Mouse (Mus musculus) testis, adult 2 months (tissue): ENCODE measurements at regions not wholly inside any gene's neighbourhood (a gene's known extent, or its start where the extent isn't known, plus 50 kb on each side); places are given as distances from the start of the nearest gene placed in this dataset.

Source experiments
- H3K27ac ChIP-seq: fragments of 200-500 bp; 2 replicates; pipeline ENCODE4 v1.5.1; 2012; ENCODE audit warnings: low read depth, low read length; ENCODE audit not compliant: control insufficient read depth, insufficient read depth
- H3K27me3 ChIP-seq: fragments of 200-500 bp; 2 replicates; pipeline ENCODE4 v1.6.1; 2012; ENCODE audit warnings: mild to moderate bottlenecking, low read length, moderate library complexity; ENCODE audit not compliant: control insufficient read depth, insufficient read depth
- H3K36me3 ChIP-seq: fragments of 200-500 bp; 2 replicates; pipeline ENCODE4 v1.6.1; 2012; ENCODE audit warnings: mild to moderate bottlenecking, low read length; ENCODE audit not compliant: control insufficient read depth, insufficient read depth
- H3K4me1 ChIP-seq: fragments of 200-500 bp; 2 replicates; pipeline ENCODE4 v1.6.1; 2012; ENCODE audit warnings: low read length; ENCODE audit not compliant: control insufficient read depth, insufficient read depth
- H3K4me3 ChIP-seq: fragments of 200-500 bp; 2 replicates; pipeline ENCODE4 v1.5.1; 2012; ENCODE audit warnings: low read depth, mild to moderate bottlenecking, low read length, moderate library complexity, mixed read lengths; ENCODE audit not compliant: control insufficient read depth
- CTCF ChIP-seq: fragments of 200-500 bp; IDR thresholded peaks from 2 replicates; pipeline ENCODE4 v1.5.1; 2012; ENCODE audit warnings: low read depth, mild to moderate bottlenecking, inconsistent platforms, low read length, moderate library complexity; ENCODE audit not compliant: control insufficient read depth, insufficient read depth, insufficient replicate concordance
- POLR2A ChIP-seq: fragments of 200-500 bp; IDR thresholded peaks from 2 replicates; pipeline ENCODE4 v1.6.1; 2012; ENCODE audit warnings: low read depth, mild to moderate bottlenecking, inconsistent platforms, low read length, moderate library complexity; ENCODE audit not compliant: control insufficient read depth

GRCm38 (mm10) chr13:5591837-5592555 lies 269.3 kb upstream of the Klf6 start:
- H3K27me3 ChIP-seq = no peaks in the 10 kb centered on the region
- H3K4me3 ChIP-seq = no peak overlapping the region
- H3K4me1 ChIP-seq = no peaks in the 10 kb centered on the region
- H3K36me3 ChIP-seq = no peaks in the 10 kb centered on the region
- no peak overlapping the region for H3K27ac ChIP-seq
- TF ChIP-seq CTCF (no peak), POLR2A (no peak)

- Histone ChIP-seq H3K36me3 (no peaks in the 10 kb centered on the region), H3K27ac (no peak overlapping the region), H3K27me3 (no peaks in the 10 kb centered on the region)
Observed at GRCm38 (mm10) chr13:5592556-5593061, 268.7 kb upstream of the Klf6 start.

GRCm38 (mm10) chr13:5601648-5602047 lies 259.6 kb upstream of the Klf6 start:
- H3K4me3 ChIP-seq = no peak overlapping the region
- H3K4me1 ChIP-seq = no peaks in the 10 kb centered on the region
- no peak overlapping the region for H3K27ac ChIP-seq
- H3K36me3 ChIP-seq = no peaks in the 10 kb centered on the region
- TF ChIP-seq CTCF = no peak
- TF ChIP-seq POLR2A = no peak
- H3K27me3 ChIP-seq = no peaks in the 10 kb centered on the region

More at GRCm38 (mm10) chr13:5592556-5593061, 268.7 kb upstream of the Klf6 start:
- no peak for TF ChIP-seq POLR2A
- no peak for TF ChIP-seq CTCF
- H3K4me1 ChIP-seq = no peaks in the 10 kb centered on the region
- H3K4me3 ChIP-seq = no peak overlapping the region

- Histone ChIP-seq H3K27me3 (no peaks in the 10 kb centered on the region), H3K4me3 (no peak overlapping the region), H3K27ac (no peak overlapping the region), H3K4me1 (no peaks in the 10 kb centered on the region), H3K36me3 (no peaks in the 10 kb centered on the region)
- TF ChIP-seq CTCF (no peak), POLR2A (no peak)
Observed at GRCm38 (mm10) chr13:5603905-5604596, 257.2 kb upstream of the Klf6 start.

GRCm38 (mm10) chr13:5605418-5605817 lies 255.9 kb upstream of the Klf6 start:
- Histone ChIP-seq H3K36me3 (no peaks in the 10 kb centered on the region), H3K4me3 (no peak overlapping the region), H3K27me3 (no peaks in the 10 kb centered on the region), H3K4me1 (no peaks in the 10 kb centered on the region), H3K27ac (no peak overlapping the region)
- TF ChIP-seq CTCF (no peak), POLR2A (no peak)

- Histone ChIP-seq H3K4me3 (no peak overlapping the region), H3K27ac (no peak overlapping the region), H3K27me3 (no peaks in the 10 kb centered on the region), H3K4me1 (no peaks in the 10 kb centered on the region), H3K36me3 (no peaks in the 10 kb centered on the region)
- TF ChIP-seq POLR2A (no peak), CTCF (no peak)
Observed at GRCm38 (mm10) chr13:5607462-5607861, 253.8 kb upstream of the Klf6 start.

- no peak overlapping the region for H3K27ac ChIP-seq
- H3K4me1 ChIP-seq = no peaks in the 10 kb centered on the region
- no peaks in the 10 kb centered on the region for H3K36me3 ChIP-seq
- H3K27me3 ChIP-seq = no peaks in the 10 kb centered on the region
- no peak overlapping the region for H3K4me3 ChIP-seq
- TF ChIP-seq CTCF (no peak), POLR2A (no peak)
Observed at GRCm38 (mm10) chr13:5614186-5614737, 247.0 kb upstream of the Klf6 start.
